Mouse (Mus musculus) lung, embryonic 16.5 days (tissue): Measurements from ENCODE around the gene Zfp800. TPM values are rescaled to one million over a fixed set of nuclear protein-coding genes. Genes with fewer than 3 reads are reported as not detected.

Experiments used
- ATAC-seq: fragments of 200-750 bp; cut with Nextera tagmentation; 2 replicates; pipeline ENCODE4 v1.8.0; 2017; ENCODE audit warnings: low read depth, mild to moderate bottlenecking, moderate library complexity
- H3K27ac ChIP-seq: fragments of 300-500 bp; sonication (generic); 2 replicates; pipeline ENCODE4 v1.5.1; 2014; ENCODE audit warnings: mild to moderate bottlenecking, control low read depth, low read length
- H3K27me3 ChIP-seq: fragments of 300-500 bp; sonication (generic); 2 replicates; pipeline ENCODE4 v1.6.1; 2014; ENCODE audit warnings: low read depth, low read length, mixed read lengths; ENCODE audit not compliant: control insufficient read depth, insufficient read depth
- H3K36me3 ChIP-seq: fragments of 300-500 bp; sonication (generic); 2 replicates; pipeline ENCODE4 v1.6.1; 2014; ENCODE audit warnings: low read length; ENCODE audit not compliant: control insufficient read depth, insufficient read depth
- H3K4me1 ChIP-seq: fragments of 300-500 bp; sonication (generic); replicated peaks from 2 replicates; pipeline ENCODE4 v1.6.1; 2014; ENCODE audit warnings: low read length, mixed read lengths; ENCODE audit not compliant: control insufficient read depth, insufficient read depth
- H3K4me2 ChIP-seq: fragments of 300-500 bp; sonication (generic); 2 replicates; pipeline ENCODE4 v1.6.1; 2014; ENCODE audit warnings: low read depth, low read length, control low read depth
- H3K4me3 ChIP-seq: fragments of 300-500 bp; sonication (generic); 2 replicates; pipeline ENCODE4 v1.5.1; 2014; ENCODE audit warnings: mild to moderate bottlenecking, low read length, control low read depth
- H3K9ac ChIP-seq: fragments of 300-500 bp; sonication (generic); 2 replicates; pipeline ENCODE4 v1.6.1; 2014; ENCODE audit warnings: low read length, control low read depth
- H3K9me3 ChIP-seq: fragments of 300-500 bp; sonication (generic); 2 replicates; pipeline ENCODE4 v1.6.1; 2016; ENCODE audit warnings: low read length; ENCODE audit not compliant: control insufficient read depth
- WGBS: fragments of 180-500 bp; shearing (Covaris S2); extraction: QIAGEN DNeasy Blood & Tissue Kit; methylation state at CpG from one replicate; pipeline ENCODE4 v1.1.7; 2014; 5-methylcytosine and 5-hydroxymethylcytosine counted together
- polyA plus RNA-seq: library from polyadenylated mRNA; unstranded; fragments of >200 nt; fragmentation: Nextera tagmentation; extraction: Ambion mirVana; gene quantifications from 2 replicates; pipeline ENCODE4 v1.2.1, GENCODE M21; 2015

Gene Zfp800
- polyA plus RNA-seq, 1 experiment from 2014 or later = 18.0 TPM

- WGBS = 77% methylated on average over 2 of the region's 2 CpGs
- Histone ChIP-seq H3K9ac (no peak overlapping the region), H3K27ac (no peak overlapping the region), H3K4me1 (no peaks in the 10 kb centered on the region), H3K9me3 (no peaks in the 10 kb centered on the region), H3K27me3 (no peaks in the 10 kb centered on the region), H3K36me3 (no peaks in the 10 kb centered on the region), H3K4me3 (no peak overlapping the region), H3K4me2 (no peak overlapping the region)
- ATAC-seq = no peak
These were observed 91.1 kb downstream of the Zfp800 start for GRCm38 (mm10) chr6:28306702-28307101.

DNA sequence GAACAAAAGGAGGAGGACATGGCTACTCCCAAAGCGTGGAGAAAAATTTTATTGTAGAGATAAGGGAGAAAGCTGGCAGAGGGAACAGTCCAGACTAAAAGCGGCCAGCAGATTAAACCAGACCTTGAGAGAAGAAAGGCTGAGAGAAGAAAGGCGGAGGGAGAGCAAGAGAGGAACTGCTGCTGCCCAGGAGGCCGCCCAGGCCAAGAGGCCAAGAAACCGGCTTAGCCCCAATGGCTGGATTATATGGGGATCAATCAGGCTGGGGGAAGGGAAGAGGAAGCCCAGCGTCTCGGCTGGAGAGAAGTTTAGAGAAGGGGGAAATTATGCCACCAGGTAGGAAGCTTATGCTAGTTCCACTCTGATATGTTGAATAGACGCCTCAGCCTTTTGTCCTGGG lies 101.5 kb downstream of the Zfp800 start:
- H3K4me2 ChIP-seq = no peak overlapping the region
- peaks cover 2% of the 10 kb centered on the region; the same call in 1 of the 2 replicates for H3K27me3 ChIP-seq
- no peak overlapping the region for H3K9ac ChIP-seq
- no peak overlapping the region for H3K27ac ChIP-seq
- no peak overlapping the region for H3K4me3 ChIP-seq
- H3K9me3 ChIP-seq = no peaks in the 10 kb centered on the region
- no peaks in the 10 kb centered on the region for H3K36me3 ChIP-seq
- 24% methylated on average over 8 of the region's 8 CpGs for WGBS
- ATAC-seq = no peak
- H3K4me1 ChIP-seq = no peaks in the 10 kb centered on the region

GRCm38 (mm10) chr6:28295581-28295980 lies 102.2 kb downstream of the Zfp800 start:
- H3K36me3 ChIP-seq = no peaks in the 10 kb centered on the region
- ATAC-seq = no peak
- H3K9me3 ChIP-seq = no peaks in the 10 kb centered on the region
- no peak overlapping the region for H3K4me3 ChIP-seq
- no peak overlapping the region for H3K4me2 ChIP-seq
- 56% methylated on average over 7 of the region's 7 CpGs for WGBS
- no peaks in the 10 kb centered on the region for H3K4me1 ChIP-seq
- H3K27me3 ChIP-seq = peaks cover 2% of the 10 kb centered on the region; the same call in 1 of the 2 replicates
- no peak overlapping the region for H3K27ac ChIP-seq
- H3K9ac ChIP-seq = no peak overlapping the region

GRCm38 (mm10) chr6:28292810-28293209 lies 105.0 kb downstream of the Zfp800 start:
- Histone ChIP-seq H3K27ac (no peak overlapping the region), H3K27me3 (peaks cover 2% of the 10 kb centered on the region; the same call in 1 of the 2 replicates), H3K36me3 (no peaks in the 10 kb centered on the region), H3K9ac (no peak overlapping the region), H3K4me2 (no peak overlapping the region), H3K4me1 (no peaks in the 10 kb centered on the region), H3K4me3 (no peak overlapping the region), H3K9me3 (no peaks in the 10 kb centered on the region)
- WGBS = 65% methylated on average over 6 of the region's 6 CpGs
- no peak for ATAC-seq

DNA sequence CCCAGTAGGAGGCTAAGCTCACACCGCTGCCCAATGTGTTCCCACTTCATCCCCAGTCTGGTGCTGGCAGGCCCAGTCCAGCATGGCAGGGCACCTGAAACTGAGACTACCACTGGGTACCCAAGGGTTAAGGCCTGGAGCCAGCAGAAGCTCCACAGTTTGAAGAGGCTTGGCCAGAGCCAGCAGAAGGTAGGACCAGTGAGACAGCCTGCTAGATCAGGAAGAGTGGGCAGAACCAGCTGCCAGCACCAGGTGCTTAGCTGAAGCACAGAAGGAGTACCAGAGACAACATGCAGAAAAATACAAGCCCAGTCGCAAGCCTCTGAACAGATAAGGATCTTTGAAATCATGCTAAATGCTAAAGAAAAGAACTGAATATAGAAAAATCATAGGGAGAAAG lies 117.9 kb downstream of the Zfp800 start:
- no peaks in the 10 kb centered on the region for H3K27me3 ChIP-seq
- no peak overlapping the region for H3K9ac ChIP-seq
- H3K4me1 ChIP-seq = no peaks in the 10 kb centered on the region
- WGBS = 69% methylated on average over 2 of the region's 2 CpGs
- no peaks in the 10 kb centered on the region for H3K9me3 ChIP-seq
- no peak overlapping the region for H3K4me3 ChIP-seq
- no peak for ATAC-seq
- H3K36me3 ChIP-seq = no peaks in the 10 kb centered on the region
- no peak overlapping the region for H3K27ac ChIP-seq
- no peak overlapping the region for H3K4me2 ChIP-seq

- WGBS = under 1% methylated on average over 29 of the region's 29 CpGs
- no peaks in the 10 kb centered on the region for H3K27me3 ChIP-seq
- peak overlapping the region; percentile 91 for H3K4me3 ChIP-seq
- peak overlapping the region; percentile 95 for H3K4me2 ChIP-seq
- peak overlapping the region; percentile 84 for H3K27ac ChIP-seq
- no peaks in the 10 kb centered on the region for H3K9me3 ChIP-seq
- peak overlapping the region; percentile 84 for H3K9ac ChIP-seq
- peaks cover 7% of the 10 kb centered on the region for H3K4me1 ChIP-seq
- peak; percentile 76; the same call in 1 of the 2 replicates for ATAC-seq
- peaks cover 4% of the 10 kb centered on the region; the same call in 1 of the 2 replicates for H3K36me3 ChIP-seq
These were observed 135.6 kb downstream of the Zfp800 start for GRCm38 (mm10) chr6:28262198-28262621.

DNA sequence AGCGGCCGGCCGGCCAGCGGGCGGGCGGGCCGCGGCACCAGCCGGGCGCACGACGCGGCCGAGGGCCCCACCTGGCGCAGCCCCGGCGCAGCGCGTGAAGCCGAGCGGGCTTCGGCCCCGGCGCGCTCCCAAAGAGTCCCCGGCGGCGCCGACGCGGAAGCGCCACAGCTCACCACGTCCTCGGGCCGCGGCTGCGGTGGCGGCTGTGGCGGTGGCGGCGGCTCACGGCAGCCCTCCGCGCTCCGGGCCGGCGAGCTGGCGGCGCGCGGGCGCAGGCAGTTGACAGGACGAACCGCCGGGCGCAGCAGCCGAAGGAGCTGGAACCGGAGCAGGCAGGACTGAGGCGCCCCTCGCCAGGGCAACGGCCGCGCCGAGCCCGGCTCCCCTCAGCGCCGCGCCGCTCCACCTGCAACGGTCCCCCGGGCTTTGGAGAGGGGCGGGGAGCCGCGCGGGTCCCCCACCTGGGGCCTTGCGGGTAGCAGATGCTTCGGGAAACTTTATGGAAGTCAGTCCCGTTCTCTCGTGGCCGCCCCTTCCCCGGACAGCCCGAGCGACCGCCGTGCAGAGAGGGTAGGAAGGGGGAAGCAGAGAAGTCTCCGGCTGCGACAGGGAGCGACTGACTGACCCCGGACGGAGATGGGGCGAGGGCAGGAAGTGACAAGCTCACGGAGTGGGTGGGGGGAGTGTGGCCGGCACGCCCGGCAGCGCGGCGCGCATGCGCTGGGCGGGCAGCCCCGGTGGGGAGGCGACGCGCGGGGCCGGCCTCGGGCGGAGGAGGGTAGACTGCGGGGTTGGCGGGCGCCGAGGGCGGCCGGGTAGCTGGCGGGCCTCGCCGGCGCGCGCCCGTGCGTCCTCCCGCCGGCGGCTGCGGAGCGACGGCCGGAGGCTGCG lies 136.3 kb downstream of the Zfp800 start:
- Histone ChIP-seq H3K27ac (peak overlapping the region; percentile 88), H3K36me3 (peaks cover 4% of the 10 kb centered on the region; the same call in 1 of the 2 replicates), H3K4me2 (peak overlapping the region; percentile 95), H3K27me3 (no peaks in the 10 kb centered on the region), H3K9me3 (no peaks in the 10 kb centered on the region), H3K4me1 (peaks cover 7% of the 10 kb centered on the region), H3K4me3 (peak overlapping the region; percentile 91), H3K9ac (peak overlapping the region; percentile 84)
- ATAC-seq = peak; percentile 98
- under 1% methylated on average over 110 of the region's 131 CpGs for WGBS

GRCm38 (mm10) chr6:28260425-28261191 lies 137.2 kb downstream of the Zfp800 start:
- H3K9me3 ChIP-seq = no peaks in the 10 kb centered on the region
- H3K4me1 ChIP-seq = peaks cover 7% of the 10 kb centered on the region
- peak overlapping the region; percentile 84 for H3K9ac ChIP-seq
- H3K36me3 ChIP-seq = peaks cover 4% of the 10 kb centered on the region; the same call in 1 of the 2 replicates
- H3K4me3 ChIP-seq = peak overlapping the region; percentile 91
- peak; percentile 18; the same call in 1 of the 2 replicates for ATAC-seq
- no peaks in the 10 kb centered on the region for H3K27me3 ChIP-seq
- H3K4me2 ChIP-seq = peak overlapping the region; percentile 95
- WGBS = 2% methylated on average over 53 of the region's 64 CpGs
- peak overlapping the region; percentile 88 for H3K27ac ChIP-seq

DNA sequence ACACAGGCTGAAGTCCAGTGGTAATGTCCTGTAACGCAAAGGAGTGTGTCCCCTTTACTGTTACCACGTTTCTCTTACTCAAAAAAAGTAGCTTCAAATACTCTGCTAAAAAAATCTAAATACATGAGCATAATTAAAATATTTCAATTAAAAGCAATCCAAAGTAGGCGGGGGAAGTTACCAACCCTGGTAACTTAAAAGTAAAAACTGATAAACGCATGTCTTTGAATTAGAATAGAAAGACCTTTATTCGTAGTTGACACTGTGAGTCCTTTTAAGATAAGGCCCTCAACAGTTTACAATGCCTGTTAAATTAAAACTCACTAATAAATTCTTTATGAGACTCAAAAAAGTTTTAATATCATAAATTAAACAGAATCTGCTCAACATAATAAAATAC lies 138.1 kb downstream of the Zfp800 start:
- no peak overlapping the region for H3K27ac ChIP-seq
- ATAC-seq = no peak
- 93% methylated on average over 5 of the region's 5 CpGs for WGBS

More for the DNA sequence above, 138.1 kb downstream of the Zfp800 start:
- H3K27me3 ChIP-seq = no peaks in the 10 kb centered on the region
- H3K4me3 ChIP-seq = no peak overlapping the region
- no peaks in the 10 kb centered on the region for H3K9me3 ChIP-seq
- peaks cover 4% of the 10 kb centered on the region; the same call in 1 of the 2 replicates for H3K36me3 ChIP-seq
- H3K4me1 ChIP-seq = peaks cover 7% of the 10 kb centered on the region
- no peak overlapping the region for H3K9ac ChIP-seq
- H3K4me2 ChIP-seq = no peak overlapping the region
